Mouse (Mus musculus) heart, embryonic 13.5 days (tissue): Measurements from ENCODE around the gene Fpr2. TPM values are rescaled to one million over a fixed set of nuclear protein-coding genes. Genes with fewer than 3 reads are reported as not detected.
"Not testable (repeated sequence)": the region's sequence is repeated elsewhere in the genome, so short reads cannot be mapped to it uniquely, and the experiment has no call there.

Experiments used
- ATAC-seq: fragments of 200-750 bp; cut with Nextera tagmentation; 2 replicates; pipeline ENCODE4 v1.8.0; 2017; ENCODE audit warnings: moderate TSS enrichment; ENCODE audit not compliant: insufficient number of reproducible peaks, low FRiP score, low TSS enrichment; ENCODE audit errors: extremely low read depth
- H3K27ac ChIP-seq: fragments of 300-500 bp; sonication (generic); replicated peaks from 2 replicates; pipeline ENCODE4 v1.5.1; 2015; ENCODE audit warnings: moderate library complexity, mild to moderate bottlenecking, inconsistent platforms
- H3K27me3 ChIP-seq: fragments of 300-500 bp; sonication (generic); replicated peaks from 2 replicates; pipeline ENCODE4 v1.6.1; 2015; ENCODE audit warnings: mild to moderate bottlenecking, inconsistent platforms
- H3K36me3 ChIP-seq: fragments of 300-500 bp; sonication (generic); 2 replicates; pipeline ENCODE4 v1.6.1; 2015; ENCODE audit warnings: mild to moderate bottlenecking, inconsistent platforms
- H3K4me1 ChIP-seq: fragments of 300-500 bp; sonication (generic); 2 replicates; pipeline ENCODE4 v1.6.1; 2015; ENCODE audit warnings: inconsistent platforms
- H3K4me2 ChIP-seq: fragments of 300-500 bp; sonication (generic); 2 replicates; pipeline ENCODE4 v1.6.1; 2015; ENCODE audit warnings: inconsistent platforms, mild to moderate bottlenecking, moderate library complexity
- H3K4me3 ChIP-seq: fragments of 300-500 bp; sonication (generic); 2 replicates; pipeline ENCODE4 v1.5.1; 2015; ENCODE audit warnings: moderate library complexity, mild to moderate bottlenecking, inconsistent platforms
- H3K9ac ChIP-seq: fragments of 300-500 bp; sonication (generic); 2 replicates; pipeline ENCODE4 v1.6.1; 2015; ENCODE audit warnings: inconsistent platforms, mild to moderate bottlenecking, moderate library complexity
- H3K9me3 ChIP-seq: fragments of 300-500 bp; sonication (generic); 2 replicates; pipeline ENCODE4 v1.6.1; 2016; ENCODE audit warnings: inconsistent platforms
- WGBS: fragments of 180-500 bp; shearing (Covaris S2); methylation state at CpG from one replicate; pipeline ENCODE4 v1.1.7; 2015; ENCODE audit warnings: mixed read lengths; 5-methylcytosine and 5-hydroxymethylcytosine counted together
- polyA plus RNA-seq: library from polyadenylated mRNA; unstranded; fragments of >200 nt; fragmentation: Nextera tagmentation; extraction: Ambion mirVana; gene quantifications from 2 replicates; pipeline ENCODE4 v1.2.1, GENCODE M21; 2015

Fpr2 gene
- not detected in 2 replicates for polyA plus RNA-seq

DNA sequence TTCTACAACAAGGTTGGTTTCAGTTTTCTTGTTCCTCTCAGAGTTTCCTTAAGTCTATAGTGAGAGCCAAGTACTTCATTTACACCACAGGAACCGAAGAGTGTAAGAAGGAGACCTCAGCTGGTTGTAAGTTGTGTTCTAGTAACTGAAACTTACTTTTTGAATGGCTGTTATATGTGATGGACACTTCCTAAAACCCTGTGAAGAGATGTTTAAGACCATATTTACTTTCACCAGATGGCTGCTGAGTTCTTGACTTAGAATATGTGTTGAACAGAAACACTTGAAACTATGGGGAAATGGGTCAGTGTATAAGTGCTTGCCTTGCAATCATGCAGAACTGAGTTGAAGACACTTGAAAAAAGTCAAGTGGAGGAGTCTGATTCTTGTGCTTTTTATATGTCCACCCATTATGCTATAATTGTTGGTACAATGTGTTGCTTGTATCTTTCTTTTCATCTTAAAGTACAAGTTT is at the start of gene Fpr2, which contains the start of gene Fpr3:
TSS of gene Fpr2 (plus strand) at position 51 of the 475 bp plus-strand sequence.
TSS of gene Fpr3 (plus strand) at position 79 of the 475 bp plus-strand sequence.
- no peaks in the 10 kb centered on the region for H3K4me1 ChIP-seq
- no peak within 1 kb of the TSS for H3K27ac ChIP-seq
- H3K9me3 ChIP-seq: no peaks in the 10 kb centered on the region
- WGBS: 54% methylated on average over 1 of the region's 1 CpGs
- no peak within 1 kb of the TSS for H3K4me3 ChIP-seq
- no peaks in the 10 kb centered on the region; the same call in 1 of the 2 replicates for H3K27me3 ChIP-seq
- H3K4me2 ChIP-seq: no peak within 1 kb of the TSS
- ATAC-seq: no peak
- no peaks in the 10 kb centered on the region for H3K36me3 ChIP-seq
- H3K9ac ChIP-seq: no peak within 1 kb of the TSS

DNA sequence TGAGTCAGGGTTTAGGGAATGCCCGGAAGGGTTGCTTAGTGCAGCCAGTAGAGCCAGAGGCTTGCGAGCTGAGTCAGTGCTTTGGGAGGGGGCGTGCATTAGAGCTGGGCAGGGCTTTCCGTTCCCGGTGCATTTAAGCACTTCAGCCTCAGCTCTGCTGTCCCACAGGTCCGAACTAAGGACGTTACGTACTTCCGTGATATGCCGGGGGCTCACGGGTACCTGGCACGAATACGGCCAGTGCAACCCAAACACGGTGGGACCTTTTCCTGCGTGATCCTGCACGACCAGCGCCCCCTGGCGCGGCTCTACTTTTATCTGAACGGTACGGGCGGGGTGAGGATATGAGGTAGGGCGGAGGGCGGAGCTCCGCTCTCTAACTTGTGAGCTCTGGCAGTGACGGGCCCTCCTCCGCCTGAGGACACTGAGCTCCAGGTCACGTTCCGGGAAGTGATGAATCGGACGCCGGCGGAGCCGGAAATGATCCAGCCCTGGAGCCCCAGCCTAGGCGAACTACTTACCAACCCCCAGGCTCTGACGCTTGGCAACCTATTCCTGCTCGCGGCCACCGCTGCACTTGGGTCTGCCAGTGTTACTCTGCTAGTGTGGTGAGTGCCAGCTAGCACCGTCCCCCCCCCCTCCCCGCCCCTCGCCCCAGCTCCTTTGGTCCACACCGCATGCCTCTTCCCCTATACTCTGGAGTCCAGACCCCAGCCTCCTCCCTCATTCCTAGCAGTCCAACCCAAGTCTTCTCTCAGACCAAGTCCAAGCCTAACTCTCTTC is 49.5 kb upstream of the Fpr2 start:
- WGBS: under 1% methylated on average over 41 of the region's 43 CpGs
- H3K36me3 ChIP-seq: peaks cover 70% of the 10 kb centered on the region
- H3K4me1 ChIP-seq: peaks cover 54% of the 10 kb centered on the region

DNA sequence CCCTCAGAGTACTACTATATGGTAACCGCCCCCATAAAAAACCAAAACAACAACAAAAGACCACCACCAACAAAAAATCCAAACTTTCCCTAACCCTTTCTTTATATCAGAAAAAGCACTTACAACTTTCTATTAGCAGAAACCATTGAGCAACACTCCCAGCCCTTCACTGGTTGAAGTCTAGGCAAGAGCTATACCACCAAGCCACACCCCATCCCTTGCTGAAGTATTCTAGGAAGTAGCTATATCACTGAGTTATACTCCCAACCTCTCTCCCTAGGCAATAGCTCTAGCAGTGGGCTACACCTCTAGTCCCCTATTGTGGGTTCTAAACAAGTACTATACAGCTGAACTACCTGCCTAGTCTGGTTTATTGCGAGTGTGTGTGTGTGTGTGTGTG is 48.3 kb upstream of the Fpr2 start:
- Histone ChIP-seq H3K27ac (no peak overlapping the region), H3K36me3 (peaks cover 62% of the 10 kb centered on the region), H3K9me3 (no peaks in the 10 kb centered on the region), H3K4me2 (no peak overlapping the region), H3K4me3 (no peak overlapping the region), H3K27me3 (no peaks in the 10 kb centered on the region), H3K9ac (no peak overlapping the region), H3K4me1 (peaks cover 46% of the 10 kb centered on the region)
- 91% methylated on average over 2 of the region's 2 CpGs for WGBS
- no peak for ATAC-seq

More for the DNA sequence above, 49.5 kb upstream of the Fpr2 start:
- Histone ChIP-seq H3K4me2 (peak overlapping the region; percentile 72), H3K27me3 (no peaks in the 10 kb centered on the region), H3K4me3 (peak overlapping the region; percentile 55), H3K9ac (peak overlapping the region; percentile 82), H3K9me3 (no peaks in the 10 kb centered on the region), H3K27ac (peak overlapping the region; percentile 89)
- peak; percentile 96 for ATAC-seq

DNA sequence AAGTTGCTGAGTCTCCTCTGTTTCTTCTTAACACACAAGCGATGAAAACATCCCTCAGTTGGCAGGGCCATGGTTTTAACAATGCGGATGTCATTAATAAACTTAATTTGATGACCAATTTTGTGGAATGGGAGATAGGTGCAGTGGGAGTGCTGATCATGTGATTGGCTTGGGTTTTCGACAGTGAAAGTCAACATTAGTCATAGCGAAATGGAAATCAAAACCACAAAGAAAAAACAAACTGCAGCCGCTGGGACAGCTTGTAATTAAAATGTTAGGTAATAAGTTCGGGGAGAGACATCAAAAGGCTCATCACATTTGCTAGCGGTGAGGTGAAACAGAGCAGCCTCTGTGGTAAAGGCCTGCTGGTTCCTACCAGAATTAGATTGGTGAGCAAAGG is 46.8 kb upstream of the Fpr2 start:
- Histone ChIP-seq H3K4me2 (no peak overlapping the region), H3K9me3 (no peaks in the 10 kb centered on the region), H3K27me3 (no peaks in the 10 kb centered on the region), H3K36me3 (peaks cover 57% of the 10 kb centered on the region), H3K4me1 (peaks cover 31% of the 10 kb centered on the region), H3K27ac (no peak overlapping the region), H3K9ac (no peak overlapping the region), H3K4me3 (no peak overlapping the region)
- no peak for ATAC-seq
- 87% methylated on average over 7 of the region's 7 CpGs for WGBS

DNA sequence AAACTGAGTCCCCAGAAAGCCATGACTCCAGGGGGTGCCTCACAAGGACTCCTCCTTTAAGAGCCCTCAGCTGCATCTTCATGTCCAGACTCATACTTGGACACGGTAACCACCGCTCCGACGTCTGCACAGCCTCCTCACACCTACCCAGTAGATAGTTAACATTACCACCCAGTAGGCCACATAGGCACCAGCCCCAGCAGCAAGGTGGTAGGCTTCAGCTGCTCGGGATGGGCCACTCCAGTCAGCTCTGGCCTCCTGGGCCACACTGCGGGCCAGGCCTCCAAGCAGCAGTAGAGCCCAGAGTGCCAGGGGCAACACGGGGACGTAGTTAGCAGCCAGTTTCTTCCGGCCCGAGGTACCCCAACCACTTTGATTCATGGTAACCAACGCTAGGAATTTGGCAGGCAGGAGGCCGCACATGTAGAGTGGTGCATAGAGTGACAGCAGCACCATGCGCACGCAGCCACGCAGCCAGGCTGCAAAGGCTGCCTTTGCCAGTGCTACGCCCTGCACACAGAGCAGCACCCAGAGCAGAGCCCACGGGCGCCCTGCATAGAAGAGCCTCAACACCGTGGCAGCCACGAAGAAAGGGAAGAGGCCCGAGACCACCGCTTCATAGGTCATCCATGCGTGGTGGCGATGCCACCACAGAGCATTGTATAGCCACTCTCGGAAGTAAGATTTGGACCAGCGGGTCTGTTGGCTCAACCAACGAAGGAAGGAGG is 43.9 kb upstream of the Fpr2 start:
- 62% methylated on average over 27 of the region's 27 CpGs for WGBS

DNA sequence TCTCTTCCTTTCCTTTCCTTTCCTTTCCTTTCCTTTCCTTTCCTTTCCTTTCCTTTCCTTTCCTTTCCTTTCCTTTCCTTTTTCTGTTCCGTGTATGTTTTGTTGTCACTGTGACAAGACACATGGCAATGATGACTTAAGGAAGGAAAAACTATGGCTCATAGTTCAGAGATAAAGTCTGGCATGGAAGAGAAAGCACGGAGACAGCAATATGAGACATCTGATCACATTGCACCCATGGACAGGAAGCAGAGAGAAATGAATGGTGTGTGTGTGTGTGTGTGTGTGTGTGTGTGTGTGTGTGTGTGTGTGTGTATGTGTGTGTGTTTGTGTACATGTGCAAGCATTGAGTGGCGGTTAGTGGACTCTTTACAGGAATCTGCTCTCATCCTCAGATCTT is 43.0 kb upstream of the Fpr2 start:
- H3K9me3 ChIP-seq: not testable (repeated sequence)

More for the DNA sequence above, 43.9 kb upstream of the Fpr2 start:
- no peak for ATAC-seq
- peaks cover 48% of the 10 kb centered on the region for H3K36me3 ChIP-seq
- H3K27me3 ChIP-seq: no peaks in the 10 kb centered on the region; the same call in 1 of the 2 replicates
- H3K4me3 ChIP-seq: no peak overlapping the region
- H3K4me2 ChIP-seq: no peak overlapping the region
- peaks cover 7% of the 10 kb centered on the region for H3K4me1 ChIP-seq
- no peak overlapping the region for H3K27ac ChIP-seq
- no peaks in the 10 kb centered on the region for H3K9me3 ChIP-seq
- no peak overlapping the region for H3K9ac ChIP-seq

DNA sequence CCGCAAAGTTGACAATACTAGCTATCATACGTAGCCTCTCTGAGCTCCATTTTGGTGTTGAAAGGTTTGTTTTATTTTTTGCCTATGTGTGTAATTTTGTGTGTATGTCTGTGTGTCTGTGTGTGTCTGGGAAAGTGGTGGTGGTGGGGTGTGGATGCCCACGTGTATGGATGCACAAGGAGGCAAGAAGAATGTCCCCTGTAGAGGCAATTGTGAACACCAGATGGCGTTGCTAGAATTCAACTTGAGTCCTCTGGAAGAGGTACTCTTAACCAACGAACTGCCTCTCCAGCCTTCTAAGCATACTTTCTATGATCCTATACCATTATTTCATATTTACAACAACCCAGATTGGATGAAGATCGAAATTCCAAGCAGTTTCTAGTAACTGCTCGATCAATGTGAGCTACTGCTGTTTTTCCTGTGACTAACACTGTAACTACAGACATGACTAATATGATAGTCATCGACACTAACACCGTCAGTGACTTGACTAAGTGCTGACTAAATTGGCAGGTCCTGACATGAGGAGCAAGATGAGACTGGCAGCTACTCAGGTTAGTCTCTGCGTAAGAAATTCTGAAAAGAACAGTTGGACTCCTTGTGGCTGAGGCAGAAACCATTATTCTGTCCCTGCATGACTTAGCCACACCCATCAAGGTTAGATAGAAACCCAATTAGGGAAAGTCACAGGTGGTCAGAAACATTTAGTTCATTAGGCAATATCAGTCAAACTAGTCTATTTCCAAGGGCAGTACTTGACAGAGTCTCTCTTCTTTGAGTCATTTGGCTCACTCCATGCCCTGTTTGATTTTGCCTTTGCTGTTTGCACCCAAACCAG is 42.2 kb upstream of the Fpr2 start:
- Histone ChIP-seq H3K4me2 (no peak overlapping the region), H3K9ac (no peak overlapping the region), H3K36me3 (peaks cover 32% of the 10 kb centered on the region), H3K27me3 (peaks cover 14% of the 10 kb centered on the region), H3K9me3 (no peaks in the 10 kb centered on the region), H3K4me3 (no peak overlapping the region), H3K27ac (no peak overlapping the region), H3K4me1 (peaks cover 10% of the 10 kb centered on the region)
- 70% methylated on average over 10 of the region's 10 CpGs for WGBS
- ATAC-seq: no peak

More for the DNA sequence above, 43.0 kb upstream of the Fpr2 start:
- H3K4me3 ChIP-seq, H3K27ac ChIP-seq, H3K4me2 ChIP-seq, H3K4me1 ChIP-seq, H3K9ac ChIP-seq, ATAC-seq, H3K27me3 ChIP-seq: not testable (repeated sequence)
- WGBS: 46% methylated on average over 3 of the region's 3 CpGs
- H3K36me3 ChIP-seq: peaks cover 40% of the 10 kb centered on the region

DNA sequence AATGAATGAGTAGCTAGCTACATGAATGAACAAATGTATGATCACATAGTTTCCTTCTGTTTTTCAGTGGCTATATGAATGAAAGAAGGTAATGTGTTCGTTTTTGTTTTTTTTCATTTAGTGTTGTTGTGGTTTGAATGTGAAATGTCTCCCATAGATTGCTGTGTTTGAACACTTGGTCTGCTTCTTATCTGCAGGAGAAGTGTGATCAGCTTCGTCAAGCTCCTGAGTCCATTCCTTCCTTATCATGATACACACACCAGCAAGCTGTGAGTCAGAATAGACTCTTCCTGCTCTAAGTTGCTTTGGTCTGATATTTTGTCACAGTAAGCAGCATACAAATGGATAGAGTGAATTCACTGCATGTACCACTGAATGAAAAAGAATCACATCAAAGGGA is 38.6 kb upstream of the Fpr2 start:
- H3K36me3 ChIP-seq: peaks cover 11% of the 10 kb centered on the region; the same call in 1 of the 2 replicates
- WGBS: 41% methylated on average over 2 of the region's 2 CpGs
- no peak for ATAC-seq
- no peaks in the 10 kb centered on the region for H3K9me3 ChIP-seq
- H3K4me1 ChIP-seq: peaks cover 6% of the 10 kb centered on the region; the same call in 1 of the 2 replicates
- no peak overlapping the region for H3K9ac ChIP-seq
- peaks cover 17% of the 10 kb centered on the region for H3K27me3 ChIP-seq
- no peak overlapping the region for H3K27ac ChIP-seq
- no peak overlapping the region for H3K4me3 ChIP-seq
- H3K4me2 ChIP-seq: no peak overlapping the region

DNA sequence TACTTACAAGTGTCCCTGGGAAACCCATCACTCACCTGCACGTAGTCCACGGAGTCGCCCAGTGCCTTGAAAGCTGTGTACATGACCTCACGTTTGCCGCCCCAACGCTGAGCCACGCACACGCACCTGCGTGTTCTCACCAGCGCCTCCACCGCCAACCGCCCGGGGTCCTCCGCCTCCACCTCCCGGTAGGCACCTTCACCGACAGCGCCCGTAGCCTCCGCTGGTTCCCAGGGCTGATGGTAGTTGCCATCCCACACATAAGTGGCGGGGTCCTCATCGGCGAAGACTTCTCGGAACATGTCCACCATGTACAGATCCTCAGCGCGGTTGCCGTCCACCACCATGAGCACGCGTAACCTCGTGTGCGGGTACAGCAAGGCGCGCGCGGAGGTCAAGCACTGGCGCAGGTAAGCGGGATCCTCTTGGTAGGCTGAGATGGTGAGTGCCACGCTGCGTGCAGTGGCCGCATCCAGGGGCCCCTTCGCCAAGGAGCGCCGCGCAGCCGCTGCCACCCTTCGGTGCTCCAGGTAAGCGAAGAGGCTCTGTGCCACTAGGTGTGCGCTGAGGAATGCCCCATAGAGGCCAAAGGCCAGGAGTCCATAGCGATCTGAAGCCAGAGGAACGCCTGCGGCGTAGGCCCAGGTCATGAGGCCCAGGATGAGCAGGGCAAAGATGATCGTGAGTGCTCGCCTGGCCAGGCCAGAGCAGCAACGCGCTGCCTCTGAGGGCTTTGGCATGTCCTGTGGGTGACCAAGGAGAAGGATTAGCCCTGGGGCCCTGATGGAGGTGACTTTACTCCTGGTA is 37.5 kb upstream of the Fpr2 start:
- H3K36me3 ChIP-seq: peaks cover 11% of the 10 kb centered on the region; the same call in 1 of the 2 replicates
- H3K27me3 ChIP-seq: peaks cover 17% of the 10 kb centered on the region
- H3K9ac ChIP-seq: no peak overlapping the region
- peak overlapping the region; percentile 49 for H3K4me2 ChIP-seq
- no peak for ATAC-seq
- no peak overlapping the region for H3K27ac ChIP-seq
- no peaks in the 10 kb centered on the region for H3K9me3 ChIP-seq
- peaks cover 6% of the 10 kb centered on the region; the same call in 1 of the 2 replicates for H3K4me1 ChIP-seq
- peak overlapping the region; percentile 17 for H3K4me3 ChIP-seq
- 19% methylated on average over 55 of the region's 55 CpGs for WGBS

DNA sequence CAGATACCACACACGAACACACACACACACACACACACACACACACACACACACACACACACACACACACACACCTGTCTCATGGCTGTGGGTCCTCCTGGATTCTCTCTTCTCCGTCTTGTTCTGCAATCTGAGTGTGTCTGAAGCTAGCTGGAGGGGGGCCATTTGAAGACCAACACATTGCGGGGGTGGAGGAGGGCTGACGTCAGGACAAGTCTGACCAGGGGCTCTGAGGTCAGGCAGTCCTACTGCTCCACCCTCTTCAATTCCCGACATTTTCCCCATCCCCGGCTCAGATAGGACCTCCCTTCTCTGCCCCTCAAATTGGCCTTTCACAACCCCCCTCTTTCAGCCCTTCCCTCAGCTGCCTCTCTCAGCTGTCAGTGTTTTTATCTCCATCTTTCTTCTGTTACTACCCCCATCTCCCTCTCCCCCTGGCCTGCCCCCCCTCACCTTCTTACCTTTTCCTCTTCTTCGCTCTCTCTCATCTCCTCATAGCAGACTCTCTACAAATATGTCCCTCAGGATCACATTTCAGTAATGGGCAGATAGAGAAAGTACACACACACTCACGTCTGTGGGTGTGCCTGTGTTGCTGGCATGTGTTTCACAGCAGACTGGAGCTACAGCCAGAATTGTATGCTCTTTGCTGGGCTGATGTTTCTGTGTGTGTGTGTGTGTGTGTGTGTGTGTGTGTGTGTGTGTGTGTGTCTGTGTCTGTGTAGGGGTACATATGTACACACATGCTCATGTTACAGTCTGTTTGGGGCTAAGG is 32.4 kb upstream of the Fpr2 start, which contains the start of gene Has1:
TSS of gene Has1 (minus strand) at position 142 of the 775 bp plus-strand sequence.
- Histone ChIP-seq H3K9ac (no peak within 1 kb of the TSS), H3K4me3 (no peak within 1 kb of the TSS), H3K4me1 (peaks cover 2% of the 10 kb centered on the region; the same call in 1 of the 2 replicates), H3K27me3 (peaks cover 5% of the 10 kb centered on the region), H3K27ac (no peak within 1 kb of the TSS), H3K36me3 (peaks cover 8% of the 10 kb centered on the region; the same call in 1 of the 2 replicates), H3K9me3 (no peaks in the 10 kb centered on the region), H3K4me2 (no peak within 1 kb of the TSS)
- WGBS: 36% methylated on average over 8 of the region's 8 CpGs
- ATAC-seq: no peak
